8 mouse cellular contexts compared by ENCODE assay signal in genomic region chr4:28812691-28813289, GRCm38 (mm10). TPM values are rescaled to one million over a fixed set of nuclear protein-coding genes. Genes with fewer than 3 reads are reported as not detected.
DNase-seq lines count a peak whose midpoint lies in the region; ATAC-seq lines count a peak whose summit lies in the region.

Gene Epha7, plus strand, starts transcription at chr4:28813131.

- under 1% methylated on average over 48 of the region's 48 CpGs for WGBS in hindbrain, embryonic 15.5 days

- peak within 1 kb of the TSS; percentile 61 for H3K4me2 ChIP-seq in hindbrain, embryonic 15.5 days

- peak within 1 kb of the TSS; percentile 69 for H3K4me3 ChIP-seq in hindbrain, embryonic 15.5 days

- H3K9me3 ChIP-seq in hindbrain, embryonic 15.5 days, result no peaks in the 10 kb centered on the region

- DNase-seq in ZHBTc4 (ENCODE audit: low read depth, low spot score), result peak; percentile 98
- peak; percentile 96 for DNase-seq in gastrocnemius, adult 18-20 months (ENCODE audit: low spot score)
- DNase-seq in left cerebral cortex, adult 11 months (ENCODE audit: low spot score), result peak; percentile 91
- DNase-seq in lung, postnatal 36 days, result peak; percentile 97
- peak; percentile 98 for DNase-seq in retina, postnatal 1 day
- DNase-seq in thymus, postnatal 4 days, result peak; percentile 69

- no peaks in the 10 kb centered on the region for H3K27me3 ChIP-seq in hindbrain, embryonic 15.5 days

- no peaks in the 10 kb centered on the region for H3K36me3 ChIP-seq in hindbrain, embryonic 15.5 days

- H3K4me1 ChIP-seq in hindbrain, embryonic 15.5 days (replicated peaks), result 0 out of 2 replicates have a peak, but pooled peaks cover 6% of the 10 kb centered on the region

- peak within 1 kb of the TSS; percentile 80 for H3K9ac ChIP-seq in hindbrain, embryonic 15.5 days

- H3K27ac ChIP-seq in hindbrain, embryonic 15.5 days (replicated peaks), result peak within 1 kb of the TSS; percentile 94

- peak; percentile 90 for ATAC-seq in common myeloid progenitor, adult 5-6 weeks (replicated peaks; ENCODE audit: low read depth, poor library complexity, severe bottlenecking)
- peak; percentile 98 for ATAC-seq in hindbrain, embryonic 15.5 days (ENCODE audit: low FRiP score, low read depth)

RNA-seq across cellular contexts. Expression of gene Epha7, which starts in this region (rescaled TPM):
- 5.2 and 7.4 TPM in 2 replicates for total RNA-seq in common myeloid progenitor, adult 5-6 weeks (2017)
- 1 to 10 TPM; 2.0 to 2.7 TPM for total RNA-seq in gastrocnemius, adult 18-20 months (2021)
- polyA plus RNA-seq in hindbrain, embryonic 15.5 days (2015; fragmentation: Nextera tagmentation; extraction: Ambion mirVana), result 61.0 and 64.4 TPM in 2 replicates

Comparison
In these comparisons a context has a peak if more than half of its experiments do, and no peak if none do; other contexts are left out.
1. Peak in every context shown above with its lines: DNase-seq, ATAC-seq, H3K4me3 ChIP-seq and H3K27ac ChIP-seq.